Mouse (Mus musculus) embryonic fibroblast, embryonic 13.5 days (primary cell): Measurements from ENCODE around the gene Cnksr3.

Experiments used
- CTCF ChIP-seq: IDR thresholded peaks from 2 replicates; pipeline ENCODE4 v1.5.1; 2011; ENCODE audit warnings: mild to moderate bottlenecking, control low read depth, low read length, moderate library complexity, borderline replicate concordance; ENCODE audit not compliant: insufficient read depth
- POLR2A ChIP-seq: IDR thresholded peaks from 2 replicates; pipeline ENCODE4 v1.6.1; 2011; ENCODE audit warnings: low read depth, mild to moderate bottlenecking, control low read depth, low read length, moderate library complexity

GRCm38 (mm10) chr10:7258607-7259006, 46.6 kb upstream of the Cnksr3 start:
- no peak for TF ChIP-seq CTCF
- no peak for TF ChIP-seq POLR2A
